Mouse (Mus musculus) sigmoid colon, adult 10 weeks (tissue): ENCODE results near the gene Six1. TPM values are rescaled to one million over a fixed set of nuclear protein-coding genes. Genes with fewer than 3 reads are reported as not detected.

ENCODE experiments used
- polyA plus RNA-seq: library from polyadenylated mRNA; stranded (reverse); fragments of 350-450 nt; fragmentation: Illumina TruSeq; extraction: RNeasy Lipid Tissue Mini Kit (QIAGEN cat#74804); gene quantifications from one replicate; pipeline ENCODE4 v1.2.3, GENCODE M21; 2014; ENCODE audit warnings: low read depth, low replicate concordance

The Six1 gene
- polyA plus RNA-seq: 0.13 TPM

GRCm38 (mm10) chr12:73053668-73054241, at the start of gene Six1:
Six1 (minus strand) TSS chr12:73053887.

Other genes with a start within 250 kb of the Six1 start
- not detected for gene Six6, start 114.0 kb downstream of the Six1 start, polyA plus RNA-seq
- gene 4930447C04Rik, start 113.1 kb downstream of the Six1 start, polyA plus RNA-seq: 3.0 TPM
- gene Six4, start 59.6 kb upstream of the Six1 start, polyA plus RNA-seq: 0.69 TPM
- 14.3 TPM for gene Mnat1, start 69.8 kb upstream of the Six1 start, polyA plus RNA-seq
- gene Trmt5, start 232.8 kb upstream of the Six1 start, polyA plus RNA-seq: 24.5 TPM
- gene Slc38a6, start 232.9 kb upstream of the Six1 start, polyA plus RNA-seq: 19.4 TPM